Mouse (Mus musculus): Measurements from ENCODE around the gene Rtf2.
A peak's percentile ranks its signal among the peaks of the same experiment; 100 is the strongest.

Gene Rtf2

DNA sequence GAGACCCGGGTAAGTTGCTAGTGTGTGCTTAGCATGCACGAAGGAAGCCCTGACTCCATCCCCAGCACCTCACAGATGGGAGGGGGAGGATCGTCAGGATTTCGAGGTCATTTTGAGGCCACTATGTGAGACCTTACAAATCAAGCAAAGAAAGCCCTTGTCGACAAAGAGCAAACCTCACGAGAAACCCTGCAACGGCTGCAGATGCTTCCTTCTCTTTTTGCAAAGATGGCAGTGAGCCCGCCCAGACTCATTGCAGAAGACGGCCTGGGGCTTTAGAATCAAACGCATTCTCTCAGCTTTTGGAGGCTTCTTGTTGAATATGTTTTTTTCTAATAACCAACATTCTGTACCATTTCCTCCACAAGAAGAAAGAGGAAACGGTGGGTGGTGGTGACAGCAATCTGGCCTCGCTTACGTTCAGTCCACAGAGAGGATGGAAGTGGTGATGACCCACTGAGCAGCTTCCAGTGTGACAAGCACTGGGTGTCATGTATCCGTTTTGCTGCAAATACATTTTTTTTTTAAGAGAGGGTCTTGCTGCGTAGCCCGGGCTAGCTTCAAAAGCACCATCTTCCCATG is 2.9 kb upstream of the Rtf2 start:
- no peak for DNase-seq (ENCODE audit: low read depth, low spot score)

GRCm38 (mm10) chr2:172440640-172441005 is 267 bp downstream of the Rtf2 start:
- DNase-seq (ENCODE audit: low read depth, low spot score), result no peak

DNA sequence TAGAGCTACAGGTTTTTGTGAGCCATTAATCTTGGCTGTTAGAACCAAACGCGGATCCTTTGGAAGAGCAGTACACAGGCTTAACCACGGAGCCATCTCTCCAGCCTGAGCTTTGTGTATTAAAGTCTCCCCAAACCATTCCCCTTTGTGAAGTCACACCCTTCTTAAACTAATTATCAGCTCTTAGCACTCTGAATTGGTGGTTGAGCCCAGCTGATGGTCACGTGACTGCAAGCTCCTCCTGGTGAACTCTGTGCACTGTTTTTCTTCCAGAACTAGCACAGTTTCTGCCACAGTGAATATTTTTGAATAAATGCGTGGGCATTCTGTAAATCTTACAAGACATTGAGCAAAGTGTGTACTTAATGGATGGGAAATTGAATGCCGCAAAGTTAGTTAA is 820 bp downstream of the Rtf2 start:
- DNase-seq (ENCODE audit: low read depth, low spot score), result peak; percentile 42

GRCm38 (mm10) chr2:172445617-172446016 is 5.3 kb downstream of the Rtf2 start:
- DNase-seq (ENCODE audit: low read depth, low spot score), result no peak

DNA sequence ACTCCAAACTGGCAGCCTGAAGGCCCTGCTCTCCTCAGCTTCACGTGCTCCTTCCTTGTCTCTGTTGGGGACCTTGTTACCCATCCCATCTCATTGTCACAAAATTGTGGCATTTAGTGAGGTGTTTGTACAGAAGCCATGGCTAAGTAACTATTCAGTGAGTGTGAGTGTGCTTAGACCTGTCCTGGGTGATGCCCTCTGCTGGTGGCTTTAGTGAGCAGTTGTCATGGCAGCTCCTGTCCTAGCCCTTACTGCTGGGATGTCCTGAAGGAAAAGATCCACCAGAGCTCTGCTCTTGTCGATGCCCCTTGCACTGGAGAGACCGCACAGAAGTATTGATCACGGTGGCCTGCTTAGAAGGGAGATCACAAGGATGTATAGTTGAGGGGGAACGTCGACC is 7.0 kb downstream of the Rtf2 start:
- peak; percentile 45 for DNase-seq (ENCODE audit: low read depth, low spot score)

DNA sequence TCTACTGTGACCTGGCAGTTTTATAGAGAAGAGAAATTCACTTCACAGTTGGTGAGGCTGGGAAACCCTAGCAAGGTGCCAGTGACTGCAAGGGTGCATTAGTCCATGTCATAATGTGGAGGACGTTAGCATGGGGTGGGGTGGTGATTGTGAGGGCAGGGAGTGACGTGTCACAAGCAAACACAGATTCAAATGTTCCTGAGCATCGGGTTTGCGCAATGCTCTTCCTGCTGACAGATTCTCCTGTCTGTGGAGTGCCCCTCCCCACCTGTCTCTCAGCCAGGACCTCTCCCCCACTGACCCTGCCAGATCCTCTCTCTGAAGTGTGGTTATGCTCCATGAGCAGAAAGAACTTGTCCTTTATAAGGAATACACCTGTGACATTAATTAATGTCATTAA is 8.0 kb downstream of the Rtf2 start:
- no peak for DNase-seq (ENCODE audit: low read depth, low spot score)

DNA sequence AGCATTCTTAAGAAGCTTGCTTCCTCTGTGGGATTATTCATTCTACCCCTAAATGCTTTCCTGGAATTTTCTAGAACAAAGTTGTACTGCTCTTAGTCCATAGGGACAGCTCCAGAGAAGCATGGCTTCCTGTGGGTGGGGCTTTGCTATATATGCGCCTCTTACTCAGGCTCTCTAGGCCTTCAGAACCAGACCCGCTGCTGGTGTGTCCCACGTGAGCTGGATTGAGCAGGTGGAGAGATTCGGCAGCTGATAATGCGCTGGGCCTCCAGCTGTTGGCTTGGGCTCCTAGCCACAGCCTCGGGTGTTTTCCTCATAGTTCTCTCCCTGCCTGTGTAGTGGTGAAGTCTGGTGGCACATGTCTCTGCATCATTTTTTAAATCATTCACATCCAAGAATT is 10.3 kb downstream of the Rtf2 start:
- no peak for DNase-seq (ENCODE audit: low read depth, low spot score)

DNA sequence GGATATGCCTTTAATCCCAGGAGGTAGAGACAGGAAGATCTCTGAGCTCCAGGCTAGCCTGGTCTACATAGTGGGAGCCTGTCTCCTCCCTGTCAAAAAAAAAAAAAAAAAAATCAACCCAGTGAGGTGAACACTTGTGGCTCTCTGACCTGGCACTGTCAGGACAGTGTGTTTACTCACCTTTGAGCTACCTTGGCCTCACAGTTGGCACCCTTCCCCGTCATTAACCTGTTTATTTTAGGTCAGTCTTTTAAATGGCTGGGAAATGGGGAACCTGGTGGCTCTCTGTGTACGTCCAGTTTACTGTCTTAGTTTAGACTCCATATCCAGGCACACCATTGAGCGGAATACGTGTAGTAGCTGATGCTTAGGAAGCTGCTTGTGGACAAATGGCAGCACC is 11.7 kb downstream of the Rtf2 start:
- no peak for DNase-seq (ENCODE audit: low read depth, low spot score)

- no peak for DNase-seq (ENCODE audit: low read depth, low spot score)
These were observed 12.1 kb downstream of the Rtf2 start for GRCm38 (mm10) chr2:172452458-172452857.

DNA sequence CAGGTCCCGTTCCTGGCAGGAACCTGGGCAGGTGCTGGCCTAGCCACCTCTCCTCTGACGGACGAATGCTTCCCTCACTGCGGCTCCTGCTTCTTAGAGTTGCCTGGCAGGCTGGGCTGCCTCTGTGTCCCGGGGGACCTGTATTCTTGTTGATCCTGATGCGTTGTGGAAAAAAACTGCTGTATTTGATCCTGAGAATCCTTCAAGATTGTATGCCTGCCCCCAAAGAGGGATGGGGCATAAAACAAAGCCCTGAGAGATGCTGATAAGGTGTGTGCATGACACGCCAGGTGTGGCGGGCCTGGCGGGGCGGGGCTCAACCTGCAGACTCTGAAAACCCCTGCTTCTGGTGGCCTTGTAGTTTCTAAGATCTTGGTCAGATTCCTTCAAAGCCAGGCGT is 18.1 kb downstream of the Rtf2 start, which contains the start of gene Gcnt7:
Gcnt7 (minus strand) TSS at position 101 of the 400 bp plus-strand sequence.
- DNase-seq (ENCODE audit: low read depth, low spot score), result no peak

DNA sequence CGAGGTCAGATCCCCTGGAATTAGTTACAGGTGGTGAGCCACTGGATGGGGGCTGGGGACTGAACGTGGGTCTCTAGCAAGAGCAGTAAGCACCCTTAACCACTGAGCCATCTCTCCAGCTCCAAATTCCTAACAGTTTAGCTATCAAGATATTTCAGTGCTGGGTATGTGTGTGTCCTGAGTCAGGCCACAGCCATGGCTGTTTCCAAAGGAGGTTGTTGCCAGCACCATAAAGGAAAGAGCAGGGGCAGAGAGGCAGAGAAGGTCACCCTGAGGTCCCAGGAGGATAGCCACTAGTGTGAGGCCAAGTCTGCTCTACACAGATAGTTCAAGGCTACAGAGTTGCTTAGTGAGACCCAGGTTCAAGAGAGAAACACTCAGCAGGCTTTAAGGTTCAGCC is 20.3 kb downstream of the Rtf2 start:
- no peak for DNase-seq (ENCODE audit: low read depth, low spot score)

DNA sequence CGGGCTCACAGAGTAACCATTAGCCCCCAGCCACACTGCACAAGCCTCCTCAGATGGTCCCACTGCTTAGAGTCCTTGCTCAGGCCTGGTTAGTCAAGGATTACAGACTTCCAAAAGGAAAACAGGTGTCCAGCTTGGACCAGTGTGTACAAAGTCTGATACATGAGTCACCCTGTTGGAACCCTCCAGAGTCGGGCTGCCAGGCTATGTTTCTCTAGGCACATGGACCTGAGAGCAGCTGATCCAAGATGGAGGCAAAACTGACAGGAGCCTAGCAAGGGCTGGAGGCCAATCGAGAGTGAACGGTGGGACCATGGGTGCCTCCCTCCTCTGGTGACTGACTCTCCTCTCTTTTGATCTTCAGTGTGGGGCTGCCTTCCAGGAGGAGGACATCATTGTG is 22.5 kb downstream of the Rtf2 start:
- no peak for DNase-seq (ENCODE audit: low read depth, low spot score)

DNA sequence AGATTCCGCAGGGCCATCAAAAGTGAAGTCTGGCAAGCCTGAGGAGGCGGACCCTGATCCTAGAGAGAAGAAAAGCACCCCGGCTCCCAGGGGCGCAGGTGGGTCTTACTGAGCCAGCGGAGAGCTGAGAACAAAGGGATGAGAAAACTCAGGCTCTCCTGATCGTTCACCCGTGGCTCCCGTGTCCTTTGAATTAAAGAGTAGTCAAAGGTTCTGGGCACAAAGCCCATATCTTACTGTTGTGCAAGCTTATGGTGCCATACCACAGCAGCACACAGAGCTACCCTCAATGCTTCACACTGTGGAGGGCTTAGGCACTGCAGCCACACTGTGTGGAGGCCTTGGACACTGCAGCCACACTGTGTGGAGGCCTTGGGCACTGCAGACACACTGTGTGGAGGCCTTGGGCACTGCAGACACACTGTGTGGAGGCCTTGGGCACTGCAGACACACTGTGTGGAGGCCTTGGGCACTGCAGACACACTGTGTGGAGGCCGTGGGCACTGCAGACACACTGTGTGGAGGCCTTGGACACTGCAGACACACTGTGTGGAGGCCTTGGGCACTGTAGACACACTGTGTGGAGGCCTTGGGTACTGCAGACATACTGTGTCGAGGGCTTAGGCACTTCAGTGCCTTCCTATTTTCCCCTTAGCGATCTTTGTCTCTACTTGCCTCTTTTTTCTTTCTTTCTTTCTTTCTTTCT is 26.2 kb downstream of the Rtf2 start:
- no peak for DNase-seq (ENCODE audit: low read depth, low spot score)

DNA sequence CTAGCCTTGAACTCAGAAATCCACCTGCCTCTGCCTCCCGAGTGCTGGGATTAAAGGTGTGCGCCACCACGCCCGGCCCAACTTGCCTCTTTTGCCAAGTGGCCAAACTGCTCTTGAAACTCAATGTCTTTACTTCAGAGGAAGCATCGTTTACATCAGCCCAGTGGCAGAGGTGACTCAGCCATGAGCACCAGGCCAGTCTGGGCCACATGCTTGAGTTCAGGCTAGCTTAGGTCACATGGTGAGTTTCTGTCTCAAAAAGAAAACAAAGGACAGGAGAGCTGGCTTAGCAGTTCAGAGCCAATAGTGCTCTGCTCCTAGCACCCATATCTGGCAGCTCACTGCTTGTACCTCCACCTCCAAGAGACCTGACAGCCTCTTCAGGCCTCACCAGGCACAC is 26.9 kb downstream of the Rtf2 start:
- DNase-seq (ENCODE audit: low read depth, low spot score), result no peak

- no peak for DNase-seq (ENCODE audit: low read depth, low spot score)
These were observed 28.0 kb downstream of the Rtf2 start for GRCm38 (mm10) chr2:172468346-172468819.

GRCm38 (mm10) chr2:172472318-172472717 is 32.0 kb downstream of the Rtf2 start, which contains the start of gene Fam209:
Gene Fam209 (plus strand): TSS chr2:172472520.
- DNase-seq (ENCODE audit: low read depth, low spot score), result no peak

GRCm38 (mm10) chr2:172473591-172473990 is 33.2 kb downstream of the Rtf2 start:
- DNase-seq (ENCODE audit: low read depth, low spot score), result no peak

- DNase-seq (ENCODE audit: low read depth, low spot score), result peak; percentile 68
These were observed 34.6 kb downstream of the Rtf2 start for GRCm38 (mm10) chr2:172474970-172475369.

DNA sequence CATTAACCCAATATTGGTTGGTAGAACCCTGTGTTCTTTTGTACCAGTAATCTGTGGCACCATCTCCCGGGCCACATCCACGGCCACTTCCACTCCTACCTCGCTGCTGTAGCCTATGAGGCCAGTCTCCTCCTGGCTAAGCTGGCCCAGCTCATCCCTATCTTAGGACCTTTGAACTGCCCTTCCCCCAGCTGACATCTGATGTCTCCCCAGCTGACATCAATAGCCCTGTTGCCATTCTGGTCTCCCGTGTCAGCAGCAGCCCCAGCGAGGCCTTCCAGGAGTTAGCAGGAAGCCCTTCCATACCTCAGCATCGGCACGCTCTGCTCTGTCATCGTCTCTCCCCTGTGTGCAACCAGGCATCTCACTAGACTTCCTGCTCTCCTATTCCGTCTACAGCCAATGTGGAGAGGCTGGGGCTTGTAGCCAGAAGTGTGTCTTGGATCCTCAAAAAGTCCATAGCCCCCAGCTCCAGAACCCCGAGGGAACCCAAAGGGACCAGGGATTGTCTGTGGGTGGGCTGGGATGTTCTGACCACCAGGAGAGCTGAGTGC is 36.4 kb downstream of the Rtf2 start:
- DNase-seq (ENCODE audit: low read depth, low spot score), result no peak

- no peak for DNase-seq (ENCODE audit: low read depth, low spot score)
These were observed 37.0 kb downstream of the Rtf2 start for GRCm38 (mm10) chr2:172477350-172477749.

DNA sequence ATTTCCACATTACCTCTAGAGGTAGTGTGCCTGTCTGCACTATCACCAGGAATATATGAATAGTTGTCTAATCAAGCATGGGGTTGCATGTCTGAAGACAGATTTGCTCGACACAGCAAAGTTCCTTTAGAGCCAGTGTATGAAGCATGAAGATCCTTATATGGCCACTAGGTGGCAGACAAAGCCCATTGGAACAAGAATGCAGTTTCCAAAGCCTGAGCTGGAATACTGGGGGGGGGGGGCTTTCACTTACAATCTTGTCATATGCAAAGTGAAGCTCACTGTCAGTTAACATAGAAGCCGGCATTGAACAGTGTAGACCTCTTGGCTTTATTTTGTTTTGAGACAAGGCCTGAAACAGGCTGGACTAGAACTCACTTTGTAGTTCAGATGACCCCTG is 37.5 kb downstream of the Rtf2 start:
- peak; percentile 86 for DNase-seq (ENCODE audit: low read depth, low spot score)

- no peak for DNase-seq (ENCODE audit: low read depth, low spot score)
These were observed 39.9 kb downstream of the Rtf2 start for GRCm38 (mm10) chr2:172480296-172480695.
